Mouse (Mus musculus) thymus, postnatal 36 days (tissue): ENCODE data around the gene Samd4b.
"Not testable (repeated sequence)": the region's sequence is repeated elsewhere in the genome, so short reads cannot be mapped to it uniquely, and the experiment has no call there.

ENCODE experiments used
- DNase-seq, 2 experiments: peaks; one replicate each; pipeline ENCODE4 v3.0.0; 2022; ENCODE audit warnings: mixed read lengths in 2 of 2

Samd4b gene

DNA sequence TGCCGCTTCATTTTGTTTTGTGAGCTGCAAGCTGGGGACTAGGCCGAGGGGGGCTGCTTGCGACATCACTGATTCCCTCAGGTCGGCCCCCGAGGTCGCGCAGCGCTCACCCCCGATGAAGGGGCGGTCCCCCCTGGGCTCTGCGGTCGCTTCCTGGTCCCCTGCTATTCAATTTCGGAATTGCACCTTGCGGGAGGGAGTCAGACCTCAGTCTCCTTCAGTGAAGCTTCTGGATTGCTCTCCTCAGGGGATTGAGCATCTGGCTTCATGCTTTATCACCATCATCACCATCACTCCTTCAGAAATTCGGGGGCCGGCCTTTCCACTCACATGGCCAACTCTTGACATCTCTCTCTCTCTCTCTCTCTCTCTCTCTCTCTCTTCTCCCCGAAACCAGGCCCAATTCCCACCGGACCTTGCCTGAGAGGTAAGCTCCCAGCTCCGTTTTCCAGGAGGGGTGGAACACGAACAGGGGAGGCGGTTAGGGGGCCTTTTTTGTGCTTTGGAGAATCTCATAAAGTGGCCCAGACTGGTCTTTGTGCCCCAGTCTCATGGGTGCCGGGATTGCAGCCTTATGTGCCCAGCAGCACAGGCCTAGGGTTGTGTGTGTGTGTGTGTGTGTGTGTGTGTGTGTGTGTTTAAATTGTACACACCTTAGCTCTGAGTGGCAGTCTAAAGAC, 204.5 kb downstream of the Samd4b start:
- no peak for DNase-seq

DNA sequence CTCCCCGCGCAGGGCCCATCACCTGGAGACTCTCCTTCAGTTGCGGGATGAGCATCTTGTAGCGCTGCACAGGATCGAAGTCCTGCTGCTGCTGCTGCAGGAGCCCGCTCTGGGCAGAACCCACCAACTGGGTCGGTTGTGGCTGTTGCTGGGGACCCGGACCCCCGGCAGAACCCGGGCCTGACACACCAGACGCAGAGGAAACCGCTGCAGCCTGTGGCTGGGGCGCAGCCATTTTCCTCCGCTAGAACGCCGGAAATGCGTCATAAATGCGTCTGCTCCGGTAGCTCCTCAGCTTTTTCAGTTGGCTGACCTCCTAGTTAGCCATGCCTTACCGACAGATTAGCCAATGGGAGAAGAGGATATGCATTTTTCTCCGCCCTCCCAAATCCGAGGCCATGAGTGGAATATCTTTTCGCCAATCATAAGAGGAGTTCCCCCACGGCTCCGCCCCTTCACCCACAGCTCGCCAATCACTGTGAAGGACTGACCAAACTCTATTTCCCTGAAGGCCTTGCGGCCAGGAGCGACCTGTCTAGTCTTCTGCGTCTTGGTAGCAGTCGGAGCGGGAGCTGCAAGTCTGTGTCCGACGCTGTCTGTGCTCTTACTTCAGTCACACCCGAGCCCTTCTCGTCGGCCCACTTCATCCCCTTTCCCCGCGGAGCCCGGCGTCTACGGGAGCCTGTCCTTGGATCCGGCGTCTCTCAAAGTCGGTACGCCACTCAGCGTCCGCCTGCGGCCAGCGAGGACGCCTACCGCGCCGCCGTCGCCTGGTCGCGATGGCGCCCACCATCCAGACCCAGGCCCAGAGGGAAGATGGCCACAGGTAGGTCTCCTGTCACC, 205.3 kb downstream of the Samd4b start, which contains the start of the genes Med29 and Paf1:
Gene Med29 (minus strand): TSS at position 280 of the 843 bp plus-strand sequence.
Gene Paf1 (plus strand): TSS at position 523 of the 843 bp plus-strand sequence.
- peak; percentile 92 to 96 for DNase-seq

DNA sequence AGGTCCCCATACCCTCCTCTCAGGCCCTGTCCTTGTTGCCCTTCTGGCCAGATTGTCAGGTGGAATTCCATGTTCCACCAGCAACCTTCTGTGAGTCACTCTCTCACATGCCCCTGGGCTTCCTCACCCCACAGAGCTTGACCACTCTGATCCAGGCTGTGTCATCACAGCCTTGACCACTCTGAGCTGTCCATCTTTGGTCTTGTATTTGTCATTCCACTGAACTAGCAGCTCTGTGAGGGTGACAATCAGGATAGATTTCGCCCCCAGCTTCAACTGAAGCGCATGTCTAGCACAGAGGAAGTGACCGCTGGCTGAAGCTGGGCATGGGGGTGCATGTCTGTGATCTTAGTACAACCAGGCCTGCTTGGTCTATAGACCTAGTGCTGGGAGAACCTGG, 207.6 kb downstream of the Samd4b start:
- no peak for DNase-seq

DNA sequence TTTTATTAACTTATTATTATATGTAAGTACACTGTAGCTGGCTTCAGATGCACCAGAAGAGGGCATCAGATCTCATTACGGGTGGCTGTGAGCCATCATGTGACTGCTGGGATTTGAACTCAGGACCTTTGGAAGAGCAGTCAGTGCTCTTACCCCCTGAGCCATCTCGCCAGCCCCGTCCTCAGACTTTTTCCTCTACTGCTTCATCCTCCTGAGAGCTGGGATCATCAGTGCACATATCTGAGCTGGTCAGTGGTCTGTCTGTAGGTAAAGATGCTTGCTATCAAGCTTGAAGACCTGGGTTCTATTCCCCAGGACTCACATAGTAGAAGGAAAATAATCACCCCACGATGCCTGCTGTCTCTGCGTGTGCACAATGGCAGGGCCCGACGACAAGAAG, 210.6 kb downstream of the Samd4b start:
- not testable (repeated sequence) for DNase-seq

DNA sequence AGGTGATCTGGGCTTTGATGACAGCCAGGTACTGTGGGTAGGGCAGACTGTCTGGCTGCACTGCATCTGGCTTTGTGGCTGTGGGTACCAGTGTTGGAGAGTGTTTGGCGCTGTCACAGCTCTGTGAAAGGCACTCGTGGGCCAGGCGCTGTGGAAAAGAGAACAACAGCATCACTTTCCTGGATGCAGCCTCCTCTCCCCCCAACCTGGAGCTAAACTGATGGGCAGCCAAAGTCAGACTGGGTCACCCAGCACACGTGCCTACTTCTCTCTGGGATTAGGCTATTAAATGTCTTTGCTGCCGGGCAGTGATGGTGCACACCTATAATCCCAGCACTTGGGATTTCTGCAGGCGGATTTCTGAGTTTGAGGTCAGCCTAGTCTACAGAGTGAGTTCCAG, 211.1 kb downstream of the Samd4b start:
- DNase-seq: peak in 1 of 2 experiments; percentile 24

DNA sequence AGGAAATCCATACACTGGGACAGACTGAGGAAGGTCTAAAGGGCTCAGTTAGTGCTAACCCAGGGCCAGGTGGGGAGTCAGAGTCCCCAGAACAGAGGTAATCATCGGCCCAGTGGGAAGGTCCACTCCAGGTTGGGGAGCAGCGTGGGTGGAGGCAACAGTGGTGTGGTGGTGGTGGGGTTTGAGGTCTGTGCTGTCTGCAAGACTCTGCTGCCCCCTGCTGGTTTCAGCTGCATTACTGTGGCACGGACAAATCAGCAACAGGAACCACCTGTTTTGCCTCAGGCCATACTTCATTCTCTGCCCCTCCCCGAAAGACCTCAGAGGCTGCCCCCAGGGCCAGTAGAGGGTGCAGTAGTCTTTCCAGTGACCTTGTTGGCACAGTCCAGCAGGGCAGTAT, 211.5 kb downstream of the Samd4b start:
- DNase-seq: peak; percentile 88 to 89

DNA sequence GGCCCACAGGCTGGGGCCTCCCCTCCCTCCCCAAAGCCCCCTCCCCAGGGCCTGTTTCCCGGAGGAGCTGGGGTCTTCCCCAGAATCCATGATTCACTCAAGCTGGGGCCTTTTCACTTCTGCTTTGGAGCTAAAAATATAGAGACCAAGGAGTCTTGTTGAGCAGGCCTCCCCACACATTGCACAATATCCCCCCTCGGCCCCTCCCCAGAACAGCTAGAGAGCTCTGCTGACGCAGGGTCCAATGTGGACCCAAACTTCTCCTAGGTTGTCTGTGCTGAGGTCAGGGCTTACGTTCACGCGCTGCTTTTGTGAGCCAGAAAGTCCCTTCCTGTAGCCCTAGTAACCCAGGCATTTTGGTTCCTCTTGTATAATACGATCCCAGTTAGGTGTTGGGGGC, 211.9 kb downstream of the Samd4b start:
- DNase-seq: peak in 1 of 2 experiments; percentile 47

DNA sequence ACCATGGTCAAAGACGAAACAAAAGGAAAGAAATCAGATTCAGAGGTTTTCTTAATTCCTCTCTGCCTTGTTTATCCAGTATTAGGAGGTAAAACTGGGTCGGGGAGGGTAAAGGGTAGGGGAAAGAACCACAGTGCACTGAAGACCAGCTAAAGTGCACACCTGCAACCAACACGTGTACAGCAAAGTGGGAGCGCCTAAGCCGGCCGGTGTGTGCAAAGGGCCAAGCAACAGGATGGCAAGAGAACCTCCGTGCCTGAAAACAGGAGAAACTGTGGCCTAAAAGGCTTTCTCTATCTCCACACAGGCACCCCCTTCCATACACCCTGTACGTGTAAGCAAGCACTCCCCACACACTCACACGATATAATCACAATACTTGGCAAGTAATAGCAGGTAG, 212.7 kb downstream of the Samd4b start:
- DNase-seq: peak; percentile 34 to 64

DNA sequence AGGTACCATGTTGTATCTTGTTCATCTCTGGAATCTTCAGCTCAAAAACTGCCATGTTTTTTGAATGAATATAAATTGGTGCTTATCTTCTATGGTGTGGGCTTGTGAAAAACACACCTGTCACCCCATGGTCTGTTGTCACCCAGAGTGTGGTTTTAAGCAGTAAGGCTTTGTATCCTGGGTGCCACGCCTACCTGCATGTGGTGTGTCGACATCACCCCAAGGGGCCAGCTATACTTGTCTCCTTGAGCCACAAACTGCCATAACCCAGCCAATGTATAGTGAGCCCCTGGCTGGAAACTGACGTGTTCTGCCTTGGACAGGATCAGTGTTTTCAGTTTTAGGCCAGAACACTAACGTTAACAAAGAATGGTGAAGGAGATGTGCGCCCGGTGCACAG, 213.8 kb downstream of the Samd4b start:
- peak; percentile 61 to 78 for DNase-seq

DNA sequence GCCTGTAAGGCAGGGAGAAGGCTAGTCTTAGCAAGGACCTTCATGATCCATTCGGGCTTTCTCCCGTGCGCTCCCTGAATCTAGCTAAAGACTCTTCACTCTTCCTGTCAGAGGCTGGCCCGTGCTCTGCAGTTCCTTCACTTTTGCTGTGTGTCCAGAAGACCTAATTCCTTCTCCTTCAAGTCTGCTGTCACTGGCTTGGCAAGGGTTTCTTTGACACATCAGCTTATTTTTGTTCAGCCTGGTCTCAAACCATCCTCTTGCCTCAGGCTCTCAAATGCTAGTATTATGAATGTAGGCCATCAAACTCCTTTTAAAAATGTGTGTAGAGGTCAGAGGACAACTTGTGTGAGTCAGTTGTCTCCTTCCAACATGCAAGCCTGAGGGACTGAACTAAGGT, 214.3 kb downstream of the Samd4b start:
- no peak for DNase-seq

DNA sequence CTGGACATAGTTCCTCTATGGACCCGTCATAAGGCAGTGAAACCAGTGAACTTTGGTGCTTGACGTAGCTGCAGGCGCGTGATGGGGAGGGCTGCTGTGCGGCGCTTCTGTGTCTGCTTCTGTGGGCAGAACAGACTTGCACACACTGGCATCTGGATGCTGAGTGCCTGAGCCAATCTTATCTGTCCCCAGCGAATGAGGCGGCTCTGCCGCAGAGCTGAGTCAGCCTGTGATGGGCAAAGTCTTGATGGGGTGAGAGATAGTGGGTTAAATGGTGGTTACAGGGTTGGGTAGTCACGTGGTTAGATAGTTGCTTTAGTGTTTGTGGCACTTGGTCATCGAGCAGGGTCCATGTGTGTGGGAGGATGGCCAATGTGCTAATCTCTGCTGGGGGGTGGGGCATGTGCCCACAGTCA, 215.0 kb downstream of the Samd4b start:
- peak; percentile 67 to 81 for DNase-seq

DNA sequence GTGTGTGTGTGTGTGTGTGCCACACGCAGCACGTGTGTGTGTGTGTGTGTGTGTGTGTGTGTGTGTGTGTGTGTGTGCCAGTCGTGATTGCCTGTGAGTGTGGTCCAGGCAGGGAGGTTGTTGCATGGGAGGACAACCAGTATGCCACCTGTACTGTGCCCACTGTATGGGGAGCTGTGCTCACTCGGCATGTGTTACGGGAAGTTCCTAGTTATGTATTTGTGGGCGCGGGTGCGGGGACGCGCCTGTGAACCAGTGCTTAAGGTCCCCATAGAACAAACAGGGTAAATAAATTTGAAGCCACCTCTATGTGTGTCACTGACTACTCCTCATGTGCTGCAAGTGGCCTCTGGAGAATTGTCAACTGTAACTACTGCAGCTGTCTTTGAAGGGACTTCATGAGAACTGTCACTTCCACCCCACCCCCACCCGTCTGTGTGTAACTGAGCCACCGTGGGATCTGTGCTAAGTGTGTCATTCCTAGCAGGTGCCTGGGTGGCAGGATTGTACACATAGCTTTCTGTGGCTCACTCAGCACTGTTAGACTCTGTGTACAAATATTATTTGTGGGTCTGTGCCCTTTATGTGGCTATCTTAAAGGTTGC, 215.5 kb downstream of the Samd4b start:
- peak in 1 of 2 experiments; percentile 59 for DNase-seq

DNA sequence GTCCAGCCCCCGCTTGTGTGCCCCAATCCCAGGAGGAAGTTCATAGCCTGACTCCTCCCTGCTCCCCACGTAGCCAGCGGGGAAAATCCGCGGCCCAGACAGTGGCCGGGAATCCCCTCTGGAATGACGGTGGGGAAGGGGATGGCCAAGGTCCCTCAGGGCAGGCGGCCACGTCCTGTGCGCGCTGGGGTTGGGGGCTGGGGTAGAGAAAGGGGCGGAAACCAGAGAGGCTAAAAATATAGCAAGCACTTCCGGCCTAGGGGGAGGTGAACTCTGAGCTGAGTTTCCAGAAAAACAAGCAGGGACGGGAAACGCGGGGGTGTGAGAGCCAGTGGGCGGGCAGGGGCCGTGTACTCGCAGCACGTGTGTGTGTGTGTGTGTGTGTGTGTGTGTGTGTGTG, 216.0 kb downstream of the Samd4b start:
- DNase-seq: peak; percentile 91 to 95

DNA sequence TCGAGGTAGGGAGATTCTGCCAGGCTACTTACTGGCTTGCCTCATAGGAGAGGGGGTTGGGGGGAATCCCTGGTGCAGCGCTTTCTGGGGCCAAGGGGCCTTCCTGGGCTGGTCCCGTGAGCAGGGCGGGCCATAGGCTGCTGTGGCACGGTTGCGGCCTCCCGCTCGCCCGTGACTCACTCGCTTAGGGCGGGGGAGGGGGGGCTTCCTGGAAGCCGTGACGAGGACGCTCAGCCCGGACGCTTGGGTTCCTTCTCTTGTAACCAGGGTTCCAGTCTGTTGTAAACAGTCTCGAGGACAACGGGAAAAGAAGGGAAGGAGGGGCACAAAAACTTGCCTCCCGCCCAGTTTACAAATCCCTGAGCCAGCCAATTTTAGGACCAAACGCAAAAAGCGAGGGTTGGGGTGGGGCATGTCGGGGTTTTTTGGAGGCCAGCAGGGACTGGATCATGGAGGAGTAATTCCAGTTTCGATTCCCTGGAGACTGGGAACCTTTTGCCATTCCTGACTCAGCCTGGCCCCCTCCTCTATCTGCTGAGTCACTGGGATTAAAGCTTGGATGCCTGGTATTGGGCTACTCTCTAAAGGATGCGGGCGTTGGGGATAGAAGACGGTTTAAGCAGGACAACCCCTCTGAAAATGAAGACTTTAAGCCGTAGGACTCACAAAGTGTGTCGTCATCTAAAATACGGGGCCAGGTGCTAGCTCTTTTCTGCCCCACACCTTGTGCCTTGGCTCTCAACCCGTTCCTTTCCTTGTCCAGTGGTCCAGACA, 216.7 kb downstream of the Samd4b start:
- peak; percentile 84 to 91 for DNase-seq

DNA sequence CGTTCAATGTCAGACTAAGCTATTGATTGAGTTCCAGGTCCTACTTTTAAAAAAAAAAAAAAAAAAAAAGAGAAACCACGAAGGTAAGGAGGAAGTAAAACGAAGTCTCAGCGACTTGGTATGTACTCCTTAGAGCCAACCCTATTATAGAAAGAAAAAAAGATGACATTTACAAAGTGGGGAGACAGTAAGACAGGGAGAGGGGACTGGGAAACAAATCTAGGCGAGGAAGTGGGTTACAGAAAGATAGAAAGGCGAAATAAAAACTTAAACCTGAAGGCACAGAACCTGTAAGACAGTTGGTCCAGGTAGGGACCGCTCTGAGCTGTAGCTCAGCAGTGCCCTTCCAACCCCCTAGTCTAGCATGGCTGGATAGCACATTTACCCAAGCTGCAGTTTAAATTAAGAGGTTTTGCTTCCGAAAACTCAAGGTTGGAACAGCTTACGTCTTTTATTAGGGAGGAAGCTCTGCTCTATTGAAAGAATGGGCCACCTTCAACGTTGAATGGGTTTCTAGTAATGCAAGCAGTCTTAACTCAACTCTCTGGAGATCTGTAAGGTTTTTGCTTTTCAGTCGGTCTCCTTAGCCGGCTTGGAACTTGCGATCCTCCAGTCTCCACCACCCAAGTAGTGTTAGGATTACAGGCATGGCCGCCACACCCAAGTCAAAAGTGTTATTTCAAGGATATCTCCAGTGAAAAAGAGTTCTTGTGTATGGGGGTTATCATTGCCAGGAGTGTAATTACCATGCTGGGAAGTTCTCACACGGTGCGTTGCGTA, 217.5 kb downstream of the Samd4b start, which contains the start of gene Zfp36:
Gene Zfp36 (minus strand): TSS at position 17 of the 780 bp plus-strand sequence.
- no peak for DNase-seq

DNA sequence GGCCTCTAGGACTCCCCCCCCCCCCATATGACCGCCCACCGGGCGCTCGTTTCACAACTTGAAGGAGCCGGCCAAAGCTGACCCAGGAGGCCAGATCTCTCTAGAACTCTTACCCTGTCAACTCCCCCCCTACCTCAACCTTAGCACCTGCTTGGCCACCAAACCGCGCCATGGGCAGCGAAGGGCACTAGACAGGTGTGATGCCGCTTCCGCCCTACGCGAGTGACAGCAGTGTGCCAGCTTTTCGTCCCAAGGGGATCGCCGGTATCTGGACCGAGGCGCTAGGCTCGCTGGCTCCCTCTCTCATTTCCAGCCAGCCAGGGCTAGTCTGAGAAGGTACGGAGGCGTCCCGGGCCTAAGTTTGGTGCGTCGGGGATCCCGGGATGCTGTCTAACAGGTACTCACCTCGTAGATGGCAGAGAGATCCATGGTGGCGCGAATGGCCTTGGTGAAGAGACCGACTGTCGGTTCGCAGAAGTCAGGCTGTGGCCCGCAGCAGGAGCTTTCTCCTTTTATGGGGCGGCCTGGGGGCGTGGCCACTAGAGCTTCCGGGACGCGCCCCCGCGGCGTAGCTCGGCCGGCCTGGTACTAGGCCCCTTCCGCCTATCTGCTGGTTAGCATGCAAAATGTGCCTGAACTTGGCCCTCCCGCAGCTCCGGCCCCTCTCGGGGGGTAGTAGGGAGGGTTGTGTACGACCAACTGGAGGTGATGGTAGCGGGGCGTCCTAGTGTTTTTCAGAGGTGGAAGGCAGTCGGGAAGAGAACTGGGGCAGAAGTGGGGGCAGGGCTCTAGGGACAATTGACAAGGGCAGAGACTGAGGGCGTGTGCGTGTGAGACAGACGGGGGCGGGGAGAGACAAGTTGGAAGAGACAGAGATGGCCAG, 218.9 kb downstream of the Samd4b start:
- peak; percentile 94 to 96 for DNase-seq

DNA sequence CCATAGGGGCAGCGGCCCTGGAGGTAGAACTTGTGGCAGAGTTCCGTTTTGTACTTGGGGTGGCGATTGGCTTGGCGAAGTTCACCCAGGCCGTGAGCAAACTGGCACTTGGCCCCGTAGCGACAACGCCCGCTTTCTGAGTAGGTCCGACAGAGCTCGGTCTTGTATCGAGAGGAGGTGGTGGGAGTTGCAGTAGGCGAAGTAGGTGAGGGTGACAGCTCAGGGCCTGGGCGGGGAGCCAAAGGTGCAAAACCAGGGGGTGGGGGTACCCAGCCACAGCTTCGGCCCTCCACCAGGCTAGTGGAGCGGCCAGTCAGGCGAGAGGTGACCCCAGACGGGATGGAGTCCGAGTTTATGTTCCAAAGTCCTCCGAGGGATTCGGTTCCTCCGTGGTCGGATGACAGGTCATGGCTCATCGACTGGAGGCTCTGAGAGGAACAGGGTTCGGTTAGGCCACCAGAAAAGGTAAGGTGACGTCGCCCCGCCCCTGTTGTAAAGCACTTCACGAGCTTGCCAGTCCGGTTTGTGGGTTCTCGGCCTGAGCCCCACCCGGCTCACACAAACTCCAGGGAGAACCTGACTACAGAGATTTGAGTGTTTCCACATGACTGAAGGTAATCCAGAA, 219.8 kb downstream of the Samd4b start:
- peak; percentile 56 to 64 for DNase-seq

DNA sequence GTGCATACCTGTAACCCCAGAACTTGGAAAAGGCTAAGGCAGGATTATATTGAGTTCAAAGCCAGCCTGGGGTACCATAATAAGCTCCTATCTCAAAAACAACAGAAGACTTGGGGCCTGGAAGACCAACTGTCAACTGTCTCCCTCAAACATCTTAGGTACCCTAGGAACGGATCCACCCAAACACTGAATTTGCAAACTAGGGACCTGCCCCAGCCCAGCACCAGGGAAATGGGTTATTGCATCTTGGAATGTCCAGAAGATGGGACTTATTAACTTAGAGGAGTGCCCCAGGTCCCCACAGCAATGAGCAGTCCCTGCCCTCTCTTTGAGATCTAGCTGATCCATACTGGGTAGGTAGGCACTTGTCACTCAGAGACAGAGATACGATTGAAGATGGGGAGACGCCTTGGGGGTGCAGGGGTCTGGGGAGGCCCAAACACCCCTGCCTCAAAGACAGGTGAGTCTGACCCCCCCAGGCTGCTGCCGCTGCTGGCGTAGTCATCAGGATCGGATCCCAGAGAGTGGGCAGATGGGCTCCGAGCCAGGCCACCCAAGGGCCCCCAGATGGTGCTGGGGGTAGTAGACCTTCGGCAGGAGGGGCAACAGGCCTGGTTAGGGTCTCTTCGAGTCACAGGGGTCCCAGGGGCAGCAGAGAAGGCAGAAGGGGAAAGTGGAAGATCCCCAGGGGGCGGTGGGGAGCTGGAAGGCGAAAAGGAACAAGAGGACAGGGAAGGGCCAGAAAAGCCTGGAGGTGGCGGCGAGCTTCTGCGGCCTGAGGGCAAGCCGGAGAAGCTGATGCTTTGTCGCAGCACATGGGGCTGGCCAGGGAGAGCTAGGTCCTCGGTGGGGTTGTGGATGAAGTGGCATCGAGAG, 220.5 kb downstream of the Samd4b start:
- DNase-seq: peak in 1 of 2 experiments; percentile 51
